Mouse (Mus musculus): ENCODE results near the gene Foxm1.

The Foxm1 gene

GRCm38 (mm10) chr6:128362381-128363006, at the start of gene Foxm1, which contains the start of gene Rhno1:
Gene Foxm1 (plus strand): TSS chr6:128362967.
Gene Rhno1 (minus strand): TSS chr6:128362911.
- DNase-seq (ENCODE audit: extremely low spot score, low read depth, low spot score): no peak

- DNase-seq (ENCODE audit: extremely low spot score, low read depth, low spot score): no peak
These were observed 48.0 kb upstream of the Foxm1 start for GRCm38 (mm10) chr6:128314796-128315195.

GRCm38 (mm10) chr6:128315597-128315996, 47.2 kb upstream of the Foxm1 start:
- no peak for DNase-seq (ENCODE audit: extremely low spot score, low read depth, low spot score)

DNA sequence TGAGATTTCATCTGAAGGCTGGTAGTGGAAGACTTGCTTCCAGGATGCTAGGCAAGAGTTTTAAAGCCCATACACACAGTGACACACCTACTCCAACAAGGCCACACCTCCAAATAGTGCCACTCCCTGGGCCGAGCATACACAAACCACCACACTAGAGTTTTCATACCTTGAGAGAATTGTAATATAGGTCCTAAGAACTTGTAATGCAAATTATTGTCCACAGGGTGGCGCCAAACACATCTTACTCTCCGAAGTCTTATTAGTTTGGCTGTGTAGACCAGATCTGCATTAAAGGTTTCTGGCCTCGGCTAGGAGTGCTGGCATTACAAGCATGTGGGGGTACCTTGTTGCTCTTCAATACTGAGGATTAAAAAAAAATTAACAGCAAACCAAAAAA, 44.5 kb upstream of the Foxm1 start:
- DNase-seq (ENCODE audit: extremely low spot score, low read depth, low spot score): no peak

- no peak for DNase-seq (ENCODE audit: extremely low spot score, low read depth, low spot score)
These were observed 28.2 kb upstream of the Foxm1 start for GRCm38 (mm10) chr6:128334397-128335124.

GRCm38 (mm10) chr6:128337467-128337866, 25.3 kb upstream of the Foxm1 start:
- DNase-seq (ENCODE audit: extremely low spot score, low read depth, low spot score): no peak

GRCm38 (mm10) chr6:128338876-128339275, 23.9 kb upstream of the Foxm1 start:
- no peak for DNase-seq (ENCODE audit: extremely low spot score, low read depth, low spot score)

DNA sequence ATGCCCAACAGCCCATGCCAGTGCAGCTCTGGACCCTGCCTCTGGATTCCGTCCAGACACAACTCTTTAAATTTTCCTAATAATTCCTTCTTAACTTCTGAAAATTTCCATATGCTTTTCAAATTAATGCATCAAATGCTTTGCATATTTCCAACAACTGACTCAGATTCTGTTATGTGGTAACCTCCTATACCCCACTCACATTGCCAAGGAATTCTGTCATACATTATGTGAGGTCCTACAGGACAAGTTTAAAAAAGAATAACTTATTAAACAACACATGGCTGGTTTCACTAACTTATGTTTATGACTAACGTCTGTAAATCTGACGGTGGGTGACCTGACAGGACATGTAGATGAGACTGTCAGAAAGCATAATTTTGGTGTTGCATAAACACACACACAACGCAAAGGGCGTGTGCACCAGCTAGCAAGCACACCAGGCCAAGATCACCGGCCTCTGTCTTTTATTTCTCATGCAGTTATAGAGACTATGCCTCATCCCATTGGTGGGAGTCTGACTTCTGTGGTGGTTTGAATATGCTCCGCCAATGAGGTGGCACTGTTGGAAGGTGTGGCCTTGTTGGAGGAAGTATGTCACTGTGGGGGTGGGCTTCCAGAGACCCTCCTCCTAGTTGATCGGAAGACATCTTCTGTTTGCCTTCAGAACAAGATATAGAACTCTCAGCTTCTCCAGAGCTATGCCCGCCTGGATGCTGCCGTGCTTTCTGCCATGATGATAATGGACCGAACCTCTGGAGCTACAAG, 20.6 kb upstream of the Foxm1 start:
- no peak for DNase-seq (ENCODE audit: extremely low spot score, low read depth, low spot score)

GRCm38 (mm10) chr6:128345623-128346022, 17.1 kb upstream of the Foxm1 start:
- no peak for DNase-seq (ENCODE audit: extremely low spot score, low read depth, low spot score)

DNA sequence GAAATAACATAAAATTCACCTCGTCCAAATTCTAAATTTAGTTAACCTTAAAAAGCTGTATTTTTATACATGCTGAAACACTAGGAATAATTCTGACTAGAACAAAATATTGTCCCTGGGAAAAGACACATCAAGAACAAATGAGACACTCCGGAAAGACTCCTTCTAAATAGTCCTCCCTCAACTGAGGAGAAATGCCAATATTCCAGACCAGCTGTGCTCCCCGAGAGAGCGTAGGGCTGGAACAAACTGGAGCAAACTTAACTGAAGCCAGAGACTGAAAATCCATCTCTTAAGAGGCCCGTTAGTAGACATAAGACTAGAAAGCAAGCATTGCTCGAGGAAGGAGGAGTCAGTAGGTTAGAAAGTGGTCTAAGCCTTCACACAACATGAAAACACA, 16.0 kb upstream of the Foxm1 start:
- no peak for DNase-seq (ENCODE audit: extremely low spot score, low read depth, low spot score)

- no peak for DNase-seq (ENCODE audit: extremely low spot score, low read depth, low spot score)
These were observed 13.1 kb upstream of the Foxm1 start for GRCm38 (mm10) chr6:128349711-128350110.

DNA sequence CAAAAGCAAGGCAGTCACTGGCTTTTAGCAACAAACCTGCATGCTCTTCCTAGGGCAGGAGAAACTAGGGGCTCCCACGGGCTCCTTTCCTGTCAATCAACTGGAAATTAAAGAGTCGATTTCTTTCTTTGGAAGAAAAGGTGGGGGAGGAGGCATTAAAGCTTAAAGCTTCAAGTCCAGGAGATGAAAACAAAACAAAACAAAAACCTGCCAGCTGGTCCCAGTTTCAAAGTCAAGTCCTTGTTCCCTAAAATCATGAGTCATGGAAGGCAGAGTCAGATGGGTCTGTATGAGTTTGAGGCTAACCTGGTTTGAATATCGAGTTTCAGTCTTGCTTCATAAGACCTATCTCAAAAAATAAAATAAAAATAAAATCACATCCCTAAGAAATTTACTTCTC, 8.6 kb upstream of the Foxm1 start:
- DNase-seq (ENCODE audit: extremely low spot score, low read depth, low spot score): no peak

DNA sequence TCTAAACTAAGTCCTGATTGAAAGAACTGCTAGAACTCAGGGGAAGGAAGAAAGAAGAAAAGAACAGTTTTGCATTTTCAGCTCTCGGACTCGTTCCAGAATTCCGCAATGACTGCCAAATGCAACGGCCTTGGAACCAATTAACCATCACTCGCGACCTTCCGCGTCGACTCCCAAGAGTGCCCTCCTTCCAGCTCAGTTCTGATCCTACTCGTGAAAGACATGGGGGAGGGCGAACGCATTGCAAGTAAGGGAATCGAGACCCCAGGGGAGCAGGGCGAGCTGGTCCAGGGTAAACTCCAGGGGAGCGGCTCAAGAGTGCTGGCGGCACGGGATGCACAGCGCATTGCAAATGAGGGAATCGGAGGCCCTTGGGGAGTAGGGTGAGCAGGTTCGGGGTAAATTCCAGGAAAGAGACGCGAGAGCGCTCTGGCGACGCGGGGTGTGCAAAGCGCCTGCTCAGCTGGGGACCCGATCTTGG, 7.5 kb upstream of the Foxm1 start:
- no peak for DNase-seq (ENCODE audit: extremely low spot score, low read depth, low spot score)

GRCm38 (mm10) chr6:128355726-128356416, 6.9 kb upstream of the Foxm1 start, which contains the start of gene Tulp3:
Gene Tulp3 (minus strand): TSS chr6:128355851.
- DNase-seq (ENCODE audit: extremely low spot score, low read depth, low spot score): peak; percentile 80

DNA sequence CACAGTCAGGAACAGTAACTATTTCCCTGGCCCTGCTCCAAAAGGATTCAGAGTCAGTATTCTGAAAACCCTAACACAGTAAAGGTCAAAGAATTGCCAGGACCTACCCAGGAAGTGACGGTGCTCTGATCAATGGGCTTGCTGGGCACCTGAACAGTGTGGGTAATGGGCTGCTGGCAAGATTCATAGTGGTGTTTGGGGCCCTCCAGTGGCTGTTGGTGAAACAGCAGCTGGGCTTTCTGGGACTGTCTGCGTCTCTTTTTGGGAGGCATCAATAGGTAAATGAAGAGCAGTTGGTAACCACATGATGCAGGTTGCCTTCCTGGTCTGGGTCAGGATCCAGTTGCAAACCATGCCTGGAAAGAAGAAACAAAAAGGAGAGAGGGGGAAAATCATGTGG, 3.8 kb upstream of the Foxm1 start:
- no peak for DNase-seq (ENCODE audit: extremely low spot score, low read depth, low spot score)

- no peak for DNase-seq (ENCODE audit: extremely low spot score, low read depth, low spot score)
These were observed 866 bp upstream of the Foxm1 start for GRCm38 (mm10) chr6:128361901-128362300.

DNA sequence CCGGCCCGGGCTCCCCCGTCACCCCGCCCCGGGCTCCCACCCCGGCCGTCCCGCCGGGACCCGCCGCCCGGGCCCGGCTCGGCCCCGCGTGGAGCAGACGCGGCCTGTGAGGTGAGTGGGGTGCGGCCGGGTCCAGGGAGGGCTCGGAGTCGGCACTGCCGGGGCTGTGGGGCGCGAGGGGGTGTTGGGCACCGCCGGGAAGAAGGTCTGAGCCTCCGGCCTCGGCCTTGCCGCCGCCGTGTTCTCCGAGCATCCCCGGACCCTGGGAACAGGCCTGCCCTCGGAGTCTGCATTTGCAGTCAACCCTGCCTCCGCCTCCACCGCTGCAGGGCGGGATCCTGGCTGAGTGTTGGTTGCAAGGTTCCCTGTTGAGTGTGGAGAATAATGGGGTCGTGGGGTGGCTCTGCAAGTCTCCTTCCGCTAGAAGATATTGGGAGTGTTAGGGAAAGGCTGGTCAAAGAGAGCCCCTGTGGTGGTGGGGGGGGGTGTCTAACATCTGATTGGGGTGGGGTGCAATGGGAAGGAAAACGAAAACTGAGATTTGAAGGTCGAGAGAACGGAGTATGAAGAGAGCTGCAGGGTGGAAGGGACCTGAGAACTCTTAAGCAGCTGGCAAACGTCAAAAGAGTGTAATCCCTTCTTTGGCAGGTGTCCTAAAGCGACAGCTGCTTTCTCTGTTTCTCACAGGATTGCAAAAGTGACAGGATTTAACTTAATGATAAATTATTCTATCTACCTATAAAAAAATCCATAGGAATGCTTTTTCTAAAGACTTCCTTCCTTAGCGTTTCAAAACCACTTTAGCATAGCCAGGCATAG, 449 bp downstream of the Foxm1 start:
- DNase-seq (ENCODE audit: extremely low spot score, low read depth, low spot score): no peak

- DNase-seq (ENCODE audit: extremely low spot score, low read depth, low spot score): no peak
These were observed 2.0 kb downstream of the Foxm1 start for GRCm38 (mm10) chr6:128364721-128365120.

- no peak for DNase-seq (ENCODE audit: extremely low spot score, low read depth, low spot score)
These were observed 3.7 kb downstream of the Foxm1 start for GRCm38 (mm10) chr6:128366466-128366865.

DNA sequence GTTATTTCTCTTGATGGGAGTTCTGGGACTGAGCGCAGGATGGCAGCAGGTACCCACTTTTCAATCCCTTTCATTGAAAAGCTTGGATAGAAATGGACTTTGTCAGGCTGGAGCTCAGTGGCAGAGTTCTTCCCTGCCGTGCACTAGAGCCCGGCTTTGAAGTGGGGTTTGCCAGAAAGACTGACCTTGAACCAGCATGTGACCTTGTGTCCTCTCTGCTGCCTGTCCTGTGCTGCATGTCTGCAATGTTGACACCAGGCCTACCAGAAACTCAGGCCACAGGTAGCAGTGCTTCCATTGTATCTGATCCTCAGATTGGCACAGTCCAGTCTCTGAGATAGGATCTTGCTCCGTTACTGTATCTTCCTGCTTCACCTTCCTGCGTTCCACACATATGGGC, 7.3 kb downstream of the Foxm1 start:
- no peak for DNase-seq (ENCODE audit: extremely low spot score, low read depth, low spot score)

Measured in hindlimb bud, embryonic 11.5 days (tissue).